Mouse (Mus musculus) B cell, adult 2 months (primary cell): Measurements from ENCODE around the gene Bmp2.

Experiments
- DNase-seq, 2 experiments: peaks; one replicate each; pipeline ENCODE4 v3.0.0; 2022

Bmp2 gene

DNA sequence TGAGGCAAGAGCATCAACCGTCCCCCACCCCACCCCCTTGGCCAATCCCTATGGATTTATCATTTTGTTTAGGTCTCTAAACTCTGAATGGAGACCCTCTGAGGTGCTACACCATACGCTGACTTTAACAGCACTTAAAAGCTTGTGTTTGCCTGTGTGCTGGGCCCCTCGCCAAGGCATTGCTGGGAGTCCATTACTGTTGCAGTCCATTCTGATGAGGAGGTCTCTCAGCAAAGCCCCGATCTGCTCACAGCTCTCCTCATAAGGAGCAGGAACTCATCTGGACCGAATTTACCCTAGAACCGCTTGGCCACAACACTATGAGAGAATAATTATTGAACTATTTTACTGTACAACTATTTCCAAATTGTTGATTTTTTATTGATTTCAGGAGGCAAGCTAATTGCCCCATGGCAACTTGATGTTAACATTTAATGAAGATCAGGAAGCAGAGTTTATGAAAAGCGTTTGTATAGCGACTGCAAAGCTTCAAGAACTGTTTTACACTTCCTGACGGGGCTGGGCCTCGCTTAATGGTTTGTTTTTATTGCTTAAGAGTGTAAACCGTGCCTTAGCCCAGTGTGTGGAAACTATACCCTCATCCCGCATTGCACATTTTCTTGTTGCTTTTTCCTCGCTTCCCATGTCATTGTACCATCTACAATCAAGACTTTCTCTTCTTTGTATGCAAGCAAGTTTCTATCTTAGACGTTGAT, 14.2 kb downstream of the Bmp2 start:
- DNase-seq = no peak

DNA sequence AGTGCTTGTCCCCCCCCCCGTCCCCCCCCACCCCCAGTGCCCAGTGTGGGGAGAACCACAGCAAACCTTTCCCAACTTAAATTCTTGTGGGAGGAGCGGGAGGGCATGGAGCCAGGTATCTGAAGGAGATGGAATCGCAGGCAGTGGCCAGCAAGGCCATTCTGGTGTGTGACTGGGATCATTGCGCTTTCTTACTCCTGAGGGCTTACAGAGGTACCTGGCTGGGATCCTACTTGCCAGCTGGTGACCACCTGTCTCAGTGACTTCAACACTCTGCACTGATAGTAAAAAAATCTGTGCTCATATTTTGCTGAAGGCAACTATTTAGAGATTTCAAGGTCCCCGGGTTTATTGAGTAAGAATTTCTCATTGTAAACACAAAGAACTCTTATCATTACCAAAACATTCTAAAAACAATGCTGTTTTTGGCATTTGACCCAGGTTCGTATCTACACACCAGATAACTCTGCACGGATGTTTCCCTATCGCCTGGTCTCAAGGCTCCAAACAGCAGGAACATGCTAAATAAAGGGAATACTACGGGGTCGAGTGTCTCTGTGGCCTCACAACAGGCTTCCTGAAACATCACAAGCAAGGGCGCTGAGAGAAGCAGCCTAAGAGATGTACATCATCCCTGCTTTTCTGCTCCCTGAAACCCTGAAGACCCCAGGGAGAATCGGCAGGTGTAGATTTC, 39.8 kb downstream of the Bmp2 start:
- DNase-seq = no peak
